In genomic region chr1:40183410-40183809, GRCm38 (mm10) we compare ENCODE assay signal across 19 mouse cellular contexts. TPM values are rescaled to one million over a fixed set of nuclear protein-coding genes. Genes with fewer than 3 reads are reported as not detected.
DNase-seq lines count a peak whose midpoint lies in the region; ATAC-seq lines count a peak whose summit lies in the region.
"Had no signal": no experiment of that assay in that cellular context is flagged by ENCODE, and none has a peak within 500 bp of the region (broad histone marks: within the 10 kb centered on the region; RNA-seq: fewer than 3 reads in every experiment).

No protein-coding gene starts in this region.

- H3K4me3 ChIP-seq in heart, embryonic 11.5 days (ENCODE audit: low read depth, low read length), result no peak overlapping the region
- no peak overlapping the region for H3K4me3 ChIP-seq in heart, embryonic 15.5 days
- H3K4me3 ChIP-seq: embryonic facial prominence, embryonic 13.5 days; forebrain, embryonic 13.5 days; intestine, embryonic 15.5 days had no signal

- H3K27ac ChIP-seq in heart, embryonic 11.5 days (ENCODE audit: low read depth, low read length), result 0 out of 2 replicates have a peak overlapping the region, but pooled peaks have one; percentile 29
- H3K27ac ChIP-seq in heart, embryonic 15.5 days, result peak overlapping the region; percentile 45
- H3K27ac ChIP-seq: embryonic facial prominence, embryonic 13.5 days; forebrain, embryonic 13.5 days; hindbrain, embryonic 14.5 days; intestine, embryonic 15.5 days had no signal

- H3K36me3 ChIP-seq in heart, embryonic 11.5 days (ENCODE audit: control insufficient read depth, insufficient read depth, low read length), result no peaks in the 10 kb centered on the region
- H3K36me3 ChIP-seq in heart, embryonic 15.5 days, result no peaks in the 10 kb centered on the region
- H3K36me3 ChIP-seq: embryonic facial prominence, embryonic 13.5 days; intestine, embryonic 15.5 days had no signal

- ATAC-seq in heart, embryonic 11.5 days (replicated peaks; ENCODE audit: insufficient number of reproducible peaks, low FRiP score, low TSS enrichment), result no peak
- ATAC-seq in heart, embryonic 15.5 days (replicated peaks; ENCODE audit: insufficient number of reproducible peaks, insufficient read depth, low FRiP score, low read depth), result 0 out of 2 replicates have a peak, but pooled peaks have one; percentile 24
- ATAC-seq: forebrain, embryonic 13.5 days; forebrain, postnatal 0 days; intestine, embryonic 15.5 days had no signal

- no peaks in the 10 kb centered on the region for H3K27me3 ChIP-seq in heart, embryonic 11.5 days (ENCODE audit: control insufficient read depth, insufficient read depth, low read length)
- no peaks in the 10 kb centered on the region for H3K27me3 ChIP-seq in heart, embryonic 15.5 days
- H3K27me3 ChIP-seq: embryonic facial prominence, embryonic 13.5 days; forebrain, embryonic 13.5 days; intestine, embryonic 15.5 days had no signal

- H3K4me2 ChIP-seq in heart, embryonic 11.5 days, result no peak overlapping the region
- no peak overlapping the region for H3K4me2 ChIP-seq in heart, embryonic 15.5 days
- H3K4me2 ChIP-seq: embryonic facial prominence, embryonic 13.5 days; forebrain, embryonic 13.5 days; hindbrain, embryonic 14.5 days; intestine, embryonic 15.5 days had no signal

- H3K9ac ChIP-seq in heart, embryonic 11.5 days (ENCODE audit: low read depth, low read length), result no peak overlapping the region
- no peak overlapping the region for H3K9ac ChIP-seq in heart, embryonic 15.5 days
- H3K9ac ChIP-seq: embryonic facial prominence, embryonic 13.5 days; forebrain, embryonic 13.5 days; forebrain, postnatal 0 days; hindbrain, embryonic 14.5 days; intestine, embryonic 15.5 days had no signal

- intact Hi-C loops in heart, postnatal 10 days (cut with DNase I), result loop anchor here (5.0 kb wide), 1 partner anchor 194 kb away; no protein-coding TSS in a partner anchor

- peaks cover 12% of the 10 kb centered on the region for H3K4me1 ChIP-seq in heart, embryonic 11.5 days (ENCODE audit: control insufficient read depth, insufficient read depth, low read length)
- H3K4me1 ChIP-seq in heart, embryonic 15.5 days (replicated peaks), result peaks cover 18% of the 10 kb centered on the region
- H3K4me1 ChIP-seq: forebrain, embryonic 13.5 days; intestine, embryonic 15.5 days had no signal

- DNase-seq in heart, postnatal 10 days, result no peak
- DNase-seq in heart, adult 18-20 months, result no peak
- peak; percentile 55 for DNase-seq in lung, postnatal 25 days (ENCODE audit: low spot score)
- no peak for DNase-seq in lung, postnatal 4 days
- no peak for DNase-seq in retina, postnatal 1 day
- DNase-seq: adrenal gland, adult 2 months; adrenal gland, postnatal 25 days; cerebellum, adult 18-20 months; cerebellum, adult 9-11 months; cerebellum, postnatal 36 days; forebrain, postnatal 0 days; gastrocnemius, postnatal 14 days; kidney, adult 18-20 months had no signal

- no peaks in the 10 kb centered on the region for H3K9me3 ChIP-seq in heart, embryonic 11.5 days (replicated peaks; ENCODE audit: control insufficient read depth, low read length)
- no peaks in the 10 kb centered on the region for H3K9me3 ChIP-seq in heart, embryonic 15.5 days (replicated peaks)
- H3K9me3 ChIP-seq: embryonic facial prominence, embryonic 13.5 days; forebrain, embryonic 13.5 days; intestine, embryonic 15.5 days had no signal

RNA-seq across cellular contexts. Expression of gene Il1r1, which starts 41.5 kb away (rescaled TPM):
- 7.9 and 9.8 TPM in 2 replicates for polyA plus RNA-seq in heart, embryonic 11.5 days (2014; fragmentation: Nextera tagmentation; extraction: Ambion mirVana)
- 1 to 10 TPM; 7.5 to 7.9 TPM for total RNA-seq in heart, postnatal 10 days (2021)
- polyA plus RNA-seq in heart, embryonic 15.5 days (2015; fragmentation: Nextera tagmentation; extraction: Ambion mirVana), result 7.0 and 8.7 TPM in 2 replicates
- 1 to 10 TPM; 5.6 to 6.3 TPM for total RNA-seq in heart, adult 18-20 months (2021)
